Mouse (Mus musculus): ENCODE data around the gene Nbea.
A peak's percentile ranks its signal among the peaks of the same experiment; 100 is the strongest.
"Not testable (repeated sequence)": the region's sequence is repeated elsewhere in the genome, so short reads cannot be mapped to it uniquely, and the experiment has no call there.

Nbea gene

DNA sequence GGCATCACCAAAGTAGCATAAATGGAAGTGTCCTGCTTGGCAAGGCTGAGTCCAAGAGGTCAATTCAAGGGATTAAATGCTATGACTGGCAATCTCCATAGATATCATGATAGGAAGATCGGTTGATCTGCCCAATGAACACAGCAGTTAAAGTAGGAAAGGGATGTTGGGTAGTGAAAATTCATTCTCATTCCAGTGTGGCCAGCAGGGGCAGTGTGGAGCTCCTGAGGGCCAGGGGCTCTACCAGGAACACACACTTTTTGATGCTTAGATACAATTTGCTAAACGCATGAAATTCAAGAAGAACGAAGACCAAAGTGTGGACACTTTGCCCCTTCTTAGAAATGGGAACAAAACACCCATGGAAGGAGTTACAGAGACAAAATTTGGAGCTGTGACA lies 561.5 kb downstream of the Nbea start:
- ATAC-seq (ENCODE audit: insufficient number of reproducible peaks, low FRiP score, low TSS enrichment), result not testable (repeated sequence)

- no peak for ATAC-seq (ENCODE audit: insufficient number of reproducible peaks, low FRiP score, low TSS enrichment)
These were observed 565.1 kb downstream of the Nbea start for GRCm38 (mm10) chr3:55618396-55618795.

- no peak for ATAC-seq (ENCODE audit: insufficient number of reproducible peaks, low FRiP score, low TSS enrichment)
These were observed 570.9 kb downstream of the Nbea start for GRCm38 (mm10) chr3:55612459-55613115.

- ATAC-seq (ENCODE audit: insufficient number of reproducible peaks, low FRiP score, low TSS enrichment), result no peak
These were observed 571.5 kb downstream of the Nbea start for GRCm38 (mm10) chr3:55612023-55612422.

- no peak for ATAC-seq (ENCODE audit: insufficient number of reproducible peaks, low FRiP score, low TSS enrichment)
These were observed 573.3 kb downstream of the Nbea start for GRCm38 (mm10) chr3:55610191-55610590.

GRCm38 (mm10) chr3:55600286-55600685 lies 583.2 kb downstream of the Nbea start:
- no peak for ATAC-seq (ENCODE audit: insufficient number of reproducible peaks, low FRiP score, low TSS enrichment)

DNA sequence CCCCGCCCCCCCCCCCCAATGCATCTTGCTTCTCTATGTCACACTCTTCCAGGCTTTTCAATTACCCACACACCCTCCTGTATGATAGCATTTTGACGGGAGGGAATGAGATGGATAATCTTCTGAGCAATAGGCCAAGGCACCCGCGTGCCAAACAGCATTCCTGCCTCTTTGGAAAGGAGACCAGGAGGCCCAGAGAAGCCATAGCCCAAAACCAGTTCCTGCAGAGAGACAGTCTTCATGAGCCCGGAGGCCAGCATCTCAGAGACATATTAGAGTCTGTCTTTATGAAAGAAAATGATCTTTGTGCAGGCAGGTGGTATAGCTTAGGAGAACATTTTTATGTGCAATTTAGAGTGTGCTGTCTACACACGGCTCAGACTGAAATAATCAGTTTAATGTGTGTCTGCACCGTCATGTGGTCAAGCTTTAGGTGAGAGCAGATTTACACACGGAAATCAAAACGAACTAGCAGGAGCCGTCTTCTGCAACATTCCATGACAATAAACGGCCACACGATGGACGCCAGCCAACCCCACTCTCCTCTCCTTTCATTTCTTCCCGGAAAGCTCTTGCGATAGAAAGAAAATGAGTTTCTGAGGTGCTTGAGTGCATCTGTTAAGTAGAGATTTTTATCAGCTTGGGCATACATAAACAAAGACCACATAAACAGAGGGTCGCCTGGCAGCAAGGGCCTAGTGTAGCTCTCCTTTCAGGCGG lies 584.0 kb downstream of the Nbea start:
- no peak for ATAC-seq (ENCODE audit: insufficient number of reproducible peaks, low FRiP score, low TSS enrichment)

DNA sequence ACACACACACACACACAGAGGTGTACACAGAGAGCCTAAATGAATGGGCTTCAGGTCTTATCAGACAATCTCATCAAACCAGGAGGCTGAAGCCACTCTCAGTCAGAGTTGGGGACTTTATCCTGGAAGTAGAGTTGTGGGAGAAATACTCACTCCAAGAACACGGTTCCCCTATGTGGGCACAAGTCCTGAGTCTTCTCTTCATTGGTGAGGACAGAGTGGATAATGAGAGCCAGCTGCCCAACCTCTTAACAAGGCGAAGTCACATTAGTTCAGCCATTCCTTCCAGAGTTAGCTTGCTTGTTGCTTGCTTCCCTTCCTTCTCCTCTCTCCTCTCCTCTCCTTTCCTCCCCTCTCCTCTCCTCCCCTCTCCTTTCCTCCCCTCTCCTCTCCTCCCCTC lies 584.8 kb downstream of the Nbea start:
- no peak for ATAC-seq (ENCODE audit: insufficient number of reproducible peaks, low FRiP score, low TSS enrichment)

- no peak for ATAC-seq (ENCODE audit: insufficient number of reproducible peaks, low FRiP score, low TSS enrichment)
These were observed 590.2 kb downstream of the Nbea start for GRCm38 (mm10) chr3:55593312-55593711.

DNA sequence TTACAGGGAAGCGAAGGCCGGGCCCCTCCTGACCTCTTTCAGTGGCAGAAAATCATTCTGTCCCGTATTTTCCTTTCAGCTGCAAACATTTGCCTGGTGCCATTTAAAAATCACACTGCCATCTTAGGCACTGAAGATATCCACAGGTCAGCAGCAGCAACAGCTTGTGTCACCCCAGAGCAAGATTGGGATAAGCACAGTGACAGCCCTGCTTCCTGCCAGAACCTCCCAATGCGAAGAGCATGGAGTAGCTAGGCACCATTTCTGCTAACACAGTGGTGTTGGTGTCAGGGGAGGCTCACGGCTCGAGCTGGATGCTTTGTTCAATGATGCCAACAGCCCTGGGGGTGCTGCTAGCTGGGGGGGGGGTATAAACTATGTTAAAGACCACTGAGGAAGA lies 592.8 kb downstream of the Nbea start:
- peak; percentile 62; the same call in 1 of the 2 replicates for ATAC-seq (ENCODE audit: insufficient number of reproducible peaks, low FRiP score, low TSS enrichment)

GRCm38 (mm10) chr3:55590291-55590690 lies 593.2 kb downstream of the Nbea start:
- ATAC-seq (ENCODE audit: insufficient number of reproducible peaks, low FRiP score, low TSS enrichment), result peak; percentile 67; the same call in 1 of the 2 replicates

DNA sequence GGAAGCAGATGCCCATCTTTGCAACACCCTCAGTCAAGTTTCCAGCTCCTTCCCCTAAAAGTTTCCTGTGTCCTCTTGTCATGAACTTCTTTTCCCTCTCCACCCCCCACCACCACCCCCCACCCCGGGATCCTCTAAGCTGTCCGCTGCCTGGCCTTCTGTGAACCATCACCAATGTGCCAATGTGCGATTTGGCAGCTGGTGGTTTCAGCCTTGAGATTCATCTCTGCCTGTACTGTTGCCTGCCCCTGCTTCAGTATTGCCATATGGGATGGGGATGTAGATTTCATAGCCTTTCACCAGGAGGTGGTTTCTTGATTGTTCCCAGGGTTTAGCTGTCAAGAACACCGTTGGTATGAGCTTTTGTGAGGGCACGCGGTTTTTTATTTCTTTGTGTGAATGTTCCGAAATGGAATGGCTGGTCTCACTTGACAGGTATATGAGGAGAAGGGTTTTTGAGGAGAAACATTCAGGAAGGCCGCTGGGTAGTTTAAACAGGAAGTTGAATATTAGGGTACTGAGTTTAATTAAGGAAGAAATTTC lies 594.0 kb downstream of the Nbea start:
- ATAC-seq (ENCODE audit: insufficient number of reproducible peaks, low FRiP score, low TSS enrichment), result no peak

DNA sequence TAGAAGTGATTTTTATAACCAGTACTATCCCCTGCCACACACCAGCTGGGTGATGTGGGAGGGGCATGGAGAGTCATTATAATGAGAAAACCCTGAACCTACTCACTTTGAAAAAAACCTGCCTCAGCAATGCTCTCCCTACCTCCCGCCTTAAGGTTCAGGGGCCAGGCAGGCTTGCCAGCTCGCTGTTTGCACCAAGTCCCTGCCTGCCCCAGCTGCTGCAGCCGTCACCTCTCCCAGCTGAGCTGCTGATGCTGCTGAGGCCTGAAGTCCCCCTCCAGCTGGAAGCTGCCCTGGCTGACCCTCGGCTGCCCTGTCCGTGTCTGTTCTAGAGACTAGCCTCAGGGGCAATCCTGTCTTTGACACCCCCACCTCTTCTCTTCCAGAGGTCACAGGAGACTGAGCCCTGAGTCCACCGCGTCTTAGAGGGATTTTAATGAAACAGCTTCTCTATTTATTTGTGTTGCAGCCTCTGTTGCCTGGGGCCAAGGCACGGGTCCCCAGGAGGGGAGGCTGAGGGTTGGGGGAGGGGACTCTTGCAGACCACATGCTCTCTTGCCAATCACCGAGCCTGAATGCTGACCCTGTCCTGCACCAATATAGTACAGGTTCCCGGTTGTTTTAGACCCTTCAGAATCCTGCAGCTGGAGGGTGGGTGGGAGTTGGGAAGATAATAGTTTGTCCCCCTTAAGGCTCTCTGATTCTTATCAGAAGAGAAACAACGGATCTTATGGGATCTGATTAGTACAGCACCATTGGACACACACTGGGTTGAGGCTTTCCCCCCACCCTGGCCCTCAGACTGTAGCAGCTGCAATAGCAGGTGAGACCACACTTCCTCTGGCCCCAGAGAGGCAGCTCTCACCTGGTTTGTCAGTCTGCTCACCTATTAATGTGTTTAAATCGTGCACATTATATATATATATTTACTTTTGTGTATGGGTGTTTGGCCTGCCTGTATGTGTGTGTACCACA lies 595.2 kb downstream of the Nbea start:
- ATAC-seq (ENCODE audit: insufficient number of reproducible peaks, low FRiP score, low TSS enrichment), result no peak

DNA sequence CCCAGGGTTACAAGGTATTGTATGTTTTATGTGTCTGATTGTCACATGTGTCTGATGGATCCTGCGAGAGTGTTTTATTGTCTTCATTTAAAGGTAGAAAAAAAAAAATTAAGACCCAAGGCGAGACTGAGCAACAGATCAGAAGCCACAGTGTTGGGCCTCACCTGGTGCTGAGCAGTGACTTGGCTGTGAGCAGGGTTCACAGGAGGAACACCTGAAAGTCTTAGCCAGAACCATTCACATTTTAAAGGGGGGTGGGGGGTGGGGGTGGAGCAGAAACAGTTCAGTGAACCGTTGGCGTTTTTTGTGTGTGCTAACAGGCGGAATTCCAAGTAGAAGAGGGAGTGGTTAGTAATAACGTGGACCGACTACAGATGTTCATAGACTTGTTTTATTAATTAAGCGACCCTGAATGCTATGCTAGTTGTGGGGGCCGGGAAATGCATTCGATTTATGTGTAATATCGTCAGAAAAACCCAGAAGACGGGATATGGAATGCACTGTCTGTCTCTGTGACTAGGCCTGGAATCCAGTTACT lies 596.0 kb downstream of the Nbea start:
- ATAC-seq (ENCODE audit: insufficient number of reproducible peaks, low FRiP score, low TSS enrichment), result no peak
